Mouse (Mus musculus) monocyte, adult 59 days (primary cell): ENCODE measurements around the gene Zcchc13. TPM values are rescaled to one million over a fixed set of nuclear protein-coding genes. Genes with fewer than 3 reads are reported as not detected.

ENCODE experiments used
- total RNA-seq, 2 experiments: library from RNA; stranded (reverse); gene quantifications; one replicate each; pipeline ENCODE4 v1.2.4; 2023

The Zcchc13 gene
- total RNA-seq = not detected

GRCm38 (mm10) chrX:103630303-103630702 is at the start of gene Zcchc13:
Gene Zcchc13, plus strand, starts transcription at chrX:103630586.

Other genes with a start within 250 kb of the Zcchc13 start
- not detected for gene Tsx, start 216.1 kb upstream of the Zcchc13 start, total RNA-seq
- not detected for gene Gm26992, start 208.6 kb upstream of the Zcchc13 start, total RNA-seq
- not detected for gene Slc16a2, start 191.4 kb downstream of the Zcchc13 start, total RNA-seq